Mouse (Mus musculus) G1E-ER4 (cell line): ENCODE results near the gene Bicra. TPM values are rescaled to one million over a fixed set of nuclear protein-coding genes. Genes with fewer than 3 reads are reported as not detected.

Source experiments
- GATA1 ChIP-seq: IDR thresholded peaks from one replicate; pipeline ENCODE4 v1.8.0; 2012; ENCODE audit warnings: low read length, inconsistent platforms
- polyA plus RNA-seq: library from polyadenylated mRNA; stranded (reverse); fragments of >175 nt; gene quantifications from 2 replicates; pipeline ENCODE4 v1.2.3, GENCODE M21; 2012

Bicra gene
- polyA plus RNA-seq, 1 experiment = 97.4 TPM

- TF ChIP-seq GATA1 = no peak
Observed at GRCm38 (mm10) chr7:16033580-16034461, 13.9 kb downstream of the Bicra start.

DNA sequence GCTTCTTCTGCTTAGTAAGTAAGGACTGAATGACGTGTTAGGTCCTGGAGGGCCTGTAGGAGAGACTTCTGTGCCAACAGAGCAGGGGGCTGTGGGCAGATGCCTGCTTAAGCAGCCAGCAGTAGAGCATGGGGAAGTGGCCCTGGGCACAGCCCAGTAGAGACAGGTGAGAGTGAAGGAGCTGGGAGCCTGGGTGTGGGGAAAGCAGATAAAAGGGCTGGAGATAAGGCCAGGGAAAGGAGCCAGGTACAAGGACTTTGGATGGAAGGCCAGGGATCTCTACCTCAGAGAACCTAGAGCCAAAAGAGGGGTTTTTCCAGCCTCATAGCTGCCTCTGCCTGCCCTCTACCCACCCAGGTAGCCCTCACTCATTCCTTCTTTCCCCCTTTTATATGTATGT, 14.7 kb downstream of the Bicra start:
- no peak for TF ChIP-seq GATA1

DNA sequence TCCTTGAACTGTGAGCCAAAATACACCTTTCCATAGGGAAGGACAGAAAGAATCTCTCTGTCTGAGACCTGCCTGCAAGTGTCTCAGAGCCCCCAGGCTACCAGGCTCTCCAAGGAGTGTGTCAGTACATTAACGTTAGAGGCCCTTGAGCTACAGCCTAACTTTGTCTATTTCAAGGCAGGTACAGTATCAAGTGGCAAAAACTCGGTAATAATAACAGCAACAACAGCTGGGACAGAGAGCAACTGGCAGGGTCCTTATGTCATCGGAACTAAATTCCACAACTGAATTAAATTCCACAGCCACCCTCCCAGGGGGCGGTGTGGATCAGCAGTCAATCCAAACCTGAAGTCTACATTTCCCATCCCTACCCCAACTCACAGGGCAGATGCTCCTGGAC, 16.6 kb downstream of the Bicra start:
- TF ChIP-seq GATA1 = no peak

- no peak for TF ChIP-seq GATA1
Observed at GRCm38 (mm10) chr7:16028102-16028927, 19.4 kb downstream of the Bicra start.

GRCm38 (mm10) chr7:16024603-16025222, 23.0 kb downstream of the Bicra start:
- no peak for TF ChIP-seq GATA1

DNA sequence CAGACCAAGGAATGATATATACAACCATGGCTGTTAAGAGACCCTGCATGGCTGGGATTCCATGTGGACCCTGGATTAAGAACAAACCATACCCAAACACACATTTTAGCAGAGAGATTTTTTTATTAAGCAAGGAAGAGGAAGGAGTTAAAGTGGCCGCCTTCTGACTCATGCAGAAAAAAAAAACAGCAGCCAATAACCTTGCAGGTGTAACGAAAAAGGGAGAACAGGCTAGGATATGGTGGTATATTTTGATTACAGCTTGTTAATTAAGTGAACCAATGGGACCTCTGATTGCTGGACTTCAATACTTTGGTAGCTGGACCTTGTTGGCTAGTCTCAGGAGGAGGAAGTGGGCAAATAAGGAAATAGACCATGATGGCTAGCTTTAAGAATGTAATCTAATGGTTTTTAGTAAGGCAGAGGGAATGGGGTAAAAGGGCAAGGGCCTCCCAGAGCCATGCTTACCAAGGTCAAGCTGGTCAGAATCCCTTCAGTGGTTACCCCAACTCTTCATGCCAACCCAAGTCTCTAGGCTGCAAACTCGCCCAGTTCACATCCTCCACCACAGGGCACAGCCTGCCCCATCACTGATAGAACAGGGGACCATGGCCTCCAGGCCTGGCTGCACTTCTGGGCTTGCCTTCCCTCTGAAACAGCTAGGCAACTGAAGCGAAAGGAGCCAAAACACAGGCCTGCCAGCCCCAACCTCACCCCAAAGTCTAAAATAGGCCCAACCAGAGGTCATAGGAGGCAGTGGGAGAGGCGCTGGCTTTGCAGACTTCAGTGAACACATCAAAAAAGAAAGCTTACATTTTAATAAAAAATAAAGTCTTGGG, 28.2 kb downstream of the Bicra start:
- TF ChIP-seq GATA1 = no peak

DNA sequence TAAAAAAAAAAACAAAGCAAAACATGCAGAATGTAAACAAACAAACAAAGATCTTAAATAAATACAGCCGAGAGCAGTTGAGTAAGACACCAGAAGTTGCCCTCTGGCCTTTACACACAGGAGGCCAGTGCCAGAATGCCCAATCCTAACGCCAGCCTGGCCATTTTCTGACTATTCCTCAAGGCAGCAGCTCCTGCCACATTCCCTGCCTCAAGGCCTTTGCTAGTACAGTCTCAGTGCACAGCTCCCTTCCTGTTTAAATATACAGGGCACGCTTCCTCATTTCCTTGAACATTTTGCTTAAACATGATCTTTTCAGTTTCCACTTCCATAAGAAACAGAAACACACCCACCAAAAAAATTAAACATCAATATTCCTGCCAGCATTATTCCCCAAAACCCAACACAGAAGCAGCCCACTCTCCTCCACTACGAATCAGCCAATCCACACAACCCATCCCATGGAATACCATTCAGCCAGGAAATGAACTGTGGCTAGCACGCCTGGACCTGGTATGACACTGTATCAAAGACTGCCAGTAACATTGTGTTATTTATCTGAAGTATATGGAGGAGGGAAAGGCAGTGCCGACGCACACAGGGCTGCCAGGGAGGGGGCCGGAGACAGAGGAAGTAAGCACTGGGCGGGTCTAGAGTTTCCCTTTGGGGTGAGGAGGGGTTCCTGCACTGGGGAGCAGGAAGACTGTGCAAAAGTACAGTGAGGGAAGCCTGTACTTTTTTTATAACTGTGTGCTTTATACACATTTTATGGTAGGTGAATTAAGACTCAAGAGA, 29.5 kb downstream of the Bicra start:
- no peak for TF ChIP-seq GATA1

DNA sequence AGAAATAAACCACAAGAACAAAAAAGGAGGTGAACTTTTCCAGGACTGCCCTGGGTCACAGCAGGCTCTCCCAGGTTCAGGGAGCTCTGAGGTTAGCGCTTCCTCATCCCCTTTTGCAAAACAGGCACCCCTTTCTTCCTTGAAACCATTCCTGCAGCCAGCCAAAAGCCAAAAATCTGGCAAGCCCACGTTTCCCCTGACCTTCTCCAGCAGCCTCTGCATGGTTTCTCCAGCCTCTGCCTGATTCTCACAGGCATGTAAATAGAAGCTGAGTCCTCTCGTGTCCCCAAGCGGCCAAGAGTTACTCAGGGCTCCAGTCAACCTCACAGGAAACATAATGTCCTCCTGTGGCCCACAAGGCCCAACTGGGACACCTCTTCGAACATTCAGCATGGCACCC, 32.3 kb downstream of the Bicra start:
- TF ChIP-seq GATA1 = no peak

- no peak for TF ChIP-seq GATA1
Observed at GRCm38 (mm10) chr7:16014521-16015175, 33.1 kb downstream of the Bicra start.

- no peak for TF ChIP-seq GATA1
Observed at GRCm38 (mm10) chr7:16013722-16014275, 33.9 kb downstream of the Bicra start.

GRCm38 (mm10) chr7:16012576-16013263, 35.0 kb downstream of the Bicra start:
- no peak for TF ChIP-seq GATA1

DNA sequence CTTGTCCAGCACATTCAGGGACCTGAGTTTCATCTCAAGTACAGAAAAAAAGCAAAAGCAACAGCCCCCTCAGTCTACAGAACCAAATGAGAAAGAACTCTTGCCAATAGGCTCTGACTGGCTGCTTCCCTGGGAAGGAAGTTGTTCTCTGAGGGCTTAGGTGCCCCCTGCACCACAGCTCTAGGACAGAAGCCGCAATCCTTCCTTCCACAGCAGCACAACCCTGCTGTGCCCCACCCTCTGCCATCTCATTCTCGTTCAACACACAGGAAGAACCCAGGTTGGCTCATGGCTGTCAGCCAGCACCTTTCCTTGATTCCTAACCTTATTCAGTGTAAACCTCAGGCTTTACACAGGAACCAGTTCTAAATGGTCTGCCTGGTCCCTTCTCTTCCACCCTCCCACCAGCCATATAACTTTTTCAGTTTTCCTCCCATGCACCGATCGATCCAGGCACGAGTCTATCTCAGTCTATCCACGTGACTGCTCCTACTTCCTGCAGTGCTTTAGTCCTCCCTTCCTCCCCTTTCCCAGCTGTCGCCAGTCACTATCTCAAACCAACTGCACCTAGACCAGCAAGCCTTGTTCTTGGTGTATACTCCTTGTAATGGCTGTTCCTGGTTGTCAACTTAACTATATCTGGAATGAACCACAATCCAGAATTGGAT, 36.2 kb downstream of the Bicra start:
- TF ChIP-seq GATA1 = no peak

DNA sequence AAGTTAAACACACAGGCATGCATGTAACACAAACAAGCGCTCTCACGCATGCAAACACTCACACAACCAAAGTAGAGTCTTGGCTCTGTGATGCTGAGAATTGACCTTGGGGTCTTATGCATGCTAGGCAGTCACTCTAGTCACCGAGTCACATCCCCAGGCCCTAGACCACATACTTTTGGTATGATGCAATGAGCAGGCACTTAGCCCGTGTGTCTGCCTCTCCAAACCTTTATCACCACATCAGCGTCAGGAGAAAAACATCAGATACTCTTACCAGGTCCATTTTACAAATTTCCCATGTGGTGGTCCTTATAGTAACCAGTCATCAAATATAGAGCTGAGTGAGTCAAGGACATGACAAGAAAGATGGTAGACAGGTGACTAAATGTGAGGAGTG, 37.1 kb downstream of the Bicra start:
- TF ChIP-seq GATA1 = no peak
